Mouse (Mus musculus) small intestine, adult 2 months (tissue): Measurements from ENCODE around the gene Lsamp. TPM values are rescaled to one million over a fixed set of nuclear protein-coding genes. Genes with fewer than 3 reads are reported as not detected.

ENCODE experiments used
- H3K27ac ChIP-seq: fragments of 200-500 bp; 2 replicates; pipeline ENCODE4 v1.5.1; 2012; ENCODE audit warnings: low read depth, low read length, control low read depth, inconsistent platforms; ENCODE audit not compliant: insufficient read depth
- H3K27me3 ChIP-seq: fragments of 200-500 bp; 2 replicates; pipeline ENCODE4 v1.6.1; 2012; ENCODE audit warnings: mild to moderate bottlenecking, moderate library complexity, low read length, inconsistent platforms; ENCODE audit not compliant: control insufficient read depth, insufficient read depth
- H3K36me3 ChIP-seq: fragments of 200-500 bp; 2 replicates; pipeline ENCODE4 v1.6.1; 2012; ENCODE audit warnings: mild to moderate bottlenecking, low read length, control low read depth, inconsistent platforms; ENCODE audit not compliant: control insufficient read depth, insufficient read depth
- H3K4me1 ChIP-seq: fragments of 200-500 bp; 2 replicates; pipeline ENCODE4 v1.6.1; 2012; ENCODE audit warnings: low read length, inconsistent platforms, mixed read lengths; ENCODE audit not compliant: control insufficient read depth, insufficient read depth, insufficient read length
- H3K4me3 ChIP-seq: fragments of 200-500 bp; 2 replicates; pipeline ENCODE4 v1.5.1; 2012; ENCODE audit warnings: low read depth, mild to moderate bottlenecking, control low read depth, inconsistent platforms, low read length, moderate library complexity
- CTCF ChIP-seq: fragments of 200-500 bp; IDR thresholded peaks from 2 replicates; pipeline ENCODE4 v1.5.1; 2012; ENCODE audit warnings: low read depth, mild to moderate bottlenecking, control low read depth, inconsistent platforms, low read length, moderate library complexity, mixed read lengths; ENCODE audit not compliant: insufficient replicate concordance, insufficient read length; ENCODE audit errors: extremely low read depth
- POLR2A ChIP-seq: fragments of 200-500 bp; IDR thresholded peaks from 2 replicates; pipeline ENCODE4 v1.6.1; 2012; ENCODE audit warnings: low read depth, mild to moderate bottlenecking, control low read depth, inconsistent platforms, low read length, moderate library complexity
- WGBS: fragments of 180-500 bp; shearing (Covaris S2); methylation state at CpG from one replicate; pipeline ENCODE4 v1.1.7; 2018; 5-methylcytosine and 5-hydroxymethylcytosine counted together
- polyA plus RNA-seq: library from polyadenylated mRNA; depleted of rRNA; stranded (reverse); fragments of >200 nt; gene quantifications from 2 replicates; pipeline ENCODE4 v1.2.3, GENCODE M21; 2012

The Lsamp gene
- polyA plus RNA-seq, 1 experiment: 0.08 TPM

DNA sequence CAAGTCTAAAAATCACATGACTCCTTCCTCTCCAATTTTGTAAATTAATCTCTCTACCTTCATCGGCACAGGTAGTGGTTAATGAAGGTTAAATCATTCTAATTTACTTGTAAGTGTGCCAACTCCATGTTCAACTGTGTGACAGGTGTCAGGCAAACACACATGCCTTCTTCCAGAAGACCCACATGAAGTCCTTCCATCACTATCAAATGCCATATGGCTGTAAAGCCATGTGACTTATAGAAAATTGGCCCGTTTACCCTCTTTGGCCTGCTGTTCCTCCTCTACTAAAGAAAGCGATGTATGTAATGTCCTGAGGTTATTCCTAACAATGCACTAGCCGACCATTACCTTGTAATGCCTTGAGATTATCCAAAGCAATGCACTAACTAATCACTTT lies 565.5 kb downstream of the Lsamp start:
- 88% methylated on average over 4 of the region's 4 CpGs for WGBS
- Histone ChIP-seq H3K27me3 (no peaks in the 10 kb centered on the region), H3K36me3 (no peaks in the 10 kb centered on the region), H3K4me1 (no peaks in the 10 kb centered on the region), H3K4me3 (no peak overlapping the region), H3K27ac (no peak overlapping the region)
- TF ChIP-seq POLR2A (no peak), CTCF (no peak)

DNA sequence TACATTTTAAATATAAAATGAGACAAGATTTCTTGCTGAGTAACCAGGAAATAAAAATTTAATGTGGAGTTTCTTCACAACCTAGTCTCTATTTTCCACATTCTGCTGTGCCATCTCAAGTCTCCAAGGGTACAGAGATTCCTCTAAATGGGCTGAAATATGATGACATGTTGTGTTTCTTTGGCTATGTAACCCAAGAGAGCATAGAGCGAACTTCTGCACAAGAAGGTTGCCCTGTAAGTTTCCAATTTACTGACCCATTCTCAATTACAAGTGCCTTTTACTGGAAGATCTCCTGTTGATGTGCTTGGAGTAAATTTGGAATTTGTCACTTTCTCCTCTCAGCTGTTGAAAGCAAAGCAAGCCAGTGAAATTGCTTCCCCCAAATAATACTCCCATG lies 571.4 kb downstream of the Lsamp start:
- 78% methylated on average over 1 of the region's 1 CpGs for WGBS
- no peaks in the 10 kb centered on the region for H3K4me1 ChIP-seq
- H3K4me3 ChIP-seq: no peak overlapping the region
- TF ChIP-seq CTCF: no peak
- no peak for TF ChIP-seq POLR2A
- no peaks in the 10 kb centered on the region for H3K36me3 ChIP-seq
- no peak overlapping the region for H3K27ac ChIP-seq
- H3K27me3 ChIP-seq: no peaks in the 10 kb centered on the region

DNA sequence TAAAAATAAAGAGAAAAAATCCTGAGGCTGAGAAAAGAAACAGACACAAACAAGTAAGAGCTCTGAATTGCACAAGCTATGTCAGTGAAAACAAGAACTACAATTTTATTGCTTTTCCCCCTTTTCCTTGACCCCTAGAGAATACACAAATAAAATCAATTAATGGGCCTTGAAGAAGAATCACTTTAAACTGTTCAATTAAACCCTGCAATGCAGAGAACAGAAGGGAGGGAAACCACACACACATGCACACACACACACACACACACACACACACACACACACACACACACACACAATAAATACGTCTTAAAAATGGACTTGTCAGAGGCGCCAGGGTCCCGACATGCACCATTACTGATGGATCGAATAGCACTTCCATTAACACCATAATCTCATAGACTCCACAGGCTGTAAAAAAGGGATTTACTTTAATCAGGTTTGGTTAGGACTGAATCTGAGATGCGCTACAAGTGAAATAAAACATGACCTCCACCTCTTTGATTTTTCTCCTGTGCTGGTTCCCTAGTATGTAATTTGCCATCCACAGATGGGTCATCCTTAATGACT lies 573.6 kb downstream of the Lsamp start:
- H3K27ac ChIP-seq: no peak overlapping the region
- H3K27me3 ChIP-seq: no peaks in the 10 kb centered on the region
- 87% methylated on average over 5 of the region's 5 CpGs for WGBS
- no peak for TF ChIP-seq POLR2A
- no peak for TF ChIP-seq CTCF
- H3K36me3 ChIP-seq: no peaks in the 10 kb centered on the region
- H3K4me1 ChIP-seq: no peaks in the 10 kb centered on the region
- no peak overlapping the region for H3K4me3 ChIP-seq

DNA sequence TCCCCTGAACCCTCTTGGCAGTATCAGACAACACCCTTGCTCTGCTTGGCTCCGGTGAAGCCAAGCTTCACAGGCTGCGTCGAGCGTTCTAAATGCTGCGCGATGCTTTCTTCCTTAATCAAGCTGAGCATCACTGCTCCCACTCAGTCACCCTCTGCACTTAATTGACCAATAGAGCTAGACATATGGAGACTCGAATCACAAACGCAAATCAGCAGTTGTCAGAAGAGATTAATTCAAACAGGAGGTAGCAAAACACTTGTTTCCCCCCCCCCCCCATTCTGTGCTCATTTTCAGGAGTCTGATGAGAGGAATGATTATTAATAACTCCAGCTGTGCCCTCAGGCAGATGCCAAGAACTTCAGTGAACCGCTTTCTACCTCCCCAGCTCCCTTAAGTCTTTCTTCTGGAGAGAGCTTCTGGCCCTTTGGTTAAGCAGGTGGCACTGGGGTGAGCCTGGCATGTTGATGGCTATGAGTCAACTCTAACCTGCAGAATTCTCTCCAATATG lies 583.3 kb downstream of the Lsamp start:
- no peaks in the 10 kb centered on the region for H3K4me1 ChIP-seq
- no peaks in the 10 kb centered on the region for H3K27me3 ChIP-seq
- no peaks in the 10 kb centered on the region for H3K36me3 ChIP-seq
- TF ChIP-seq POLR2A (no peak), CTCF (no peak)
- 83% methylated on average over 9 of the region's 9 CpGs for WGBS
- H3K4me3 ChIP-seq: no peak overlapping the region
- no peak overlapping the region for H3K27ac ChIP-seq

DNA sequence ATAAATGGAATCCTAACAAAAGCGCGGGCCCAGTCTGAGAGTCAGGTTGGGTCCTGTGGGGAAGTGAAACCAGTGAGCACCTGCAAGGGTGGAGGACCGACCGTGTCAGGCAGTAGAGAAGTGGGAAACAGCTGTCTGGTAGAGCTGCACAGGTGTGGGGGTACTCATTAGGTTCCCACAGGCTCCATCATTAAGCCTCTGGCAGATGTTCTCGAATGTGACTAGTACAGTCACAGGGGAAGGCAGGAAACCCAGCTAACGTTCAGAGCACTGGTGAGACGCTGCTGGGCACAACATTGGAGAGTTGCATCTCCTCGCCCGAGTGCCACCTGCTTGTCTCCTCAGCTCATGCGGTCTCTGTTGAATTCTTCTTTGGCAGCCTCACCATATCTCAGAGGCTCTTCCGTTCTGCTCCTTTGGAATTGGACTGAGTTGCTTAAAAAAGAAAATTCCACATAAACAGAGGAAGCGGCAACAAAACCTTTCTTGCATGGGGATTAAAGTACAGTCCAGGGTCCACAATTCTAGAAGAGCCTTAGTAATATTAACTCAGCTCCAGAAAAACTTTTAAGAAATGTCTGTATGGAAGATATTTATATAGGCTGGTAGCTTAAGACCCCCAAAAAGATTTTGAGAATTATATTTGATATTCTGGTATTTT lies 588.1 kb downstream of the Lsamp start:
- Histone ChIP-seq H3K4me3 (no peak overlapping the region), H3K4me1 (no peaks in the 10 kb centered on the region), H3K36me3 (no peaks in the 10 kb centered on the region), H3K27ac (no peak overlapping the region), H3K27me3 (no peaks in the 10 kb centered on the region)
- 85% methylated on average over 12 of the region's 12 CpGs for WGBS
- TF ChIP-seq POLR2A: no peak
- TF ChIP-seq CTCF: no peak

DNA sequence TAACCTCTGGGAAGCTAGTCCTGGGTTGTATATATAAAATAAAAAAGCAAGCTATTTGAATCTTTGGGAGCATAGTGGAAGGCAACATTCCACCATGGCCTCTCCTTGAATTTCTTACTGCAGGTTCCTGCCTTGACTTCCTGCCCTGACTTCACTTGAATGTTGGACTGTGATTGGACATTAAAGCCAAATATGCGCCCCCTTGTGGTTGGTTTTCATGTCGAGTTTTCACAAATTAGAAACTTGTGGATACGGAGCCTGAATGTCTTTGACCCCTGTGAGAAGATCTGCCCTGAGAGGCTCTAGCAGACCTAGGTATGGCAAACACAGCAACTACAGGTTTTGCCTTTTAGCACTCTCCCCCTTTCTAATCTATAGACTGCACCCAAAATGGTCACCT lies 597.9 kb downstream of the Lsamp start:
- H3K27me3 ChIP-seq: no peaks in the 10 kb centered on the region
- H3K4me1 ChIP-seq: no peaks in the 10 kb centered on the region
- H3K27ac ChIP-seq: no peak overlapping the region
- TF ChIP-seq POLR2A: no peak
- no peak for TF ChIP-seq CTCF
- no peaks in the 10 kb centered on the region for H3K36me3 ChIP-seq
- H3K4me3 ChIP-seq: no peak overlapping the region
- 72% methylated on average over 3 of the region's 3 CpGs for WGBS

DNA sequence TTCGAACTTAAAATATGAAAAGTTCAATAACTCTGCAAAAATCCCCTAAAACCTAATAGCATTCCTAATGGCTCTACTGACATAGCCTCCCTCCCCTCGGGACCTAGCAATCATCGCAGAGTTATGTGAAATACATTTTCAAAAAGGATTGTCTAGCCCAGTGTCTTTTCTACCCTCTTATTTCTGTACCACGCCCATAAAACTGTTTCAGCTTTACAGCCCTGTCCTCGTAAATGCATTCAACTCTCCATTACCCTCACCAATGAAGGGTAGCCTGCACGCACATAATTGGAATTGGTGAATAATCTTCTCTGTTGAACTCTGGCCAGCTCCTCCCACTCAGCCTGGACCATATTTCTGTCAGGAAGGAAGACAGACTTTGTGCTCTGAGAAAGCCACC lies 609.0 kb downstream of the Lsamp start:
- WGBS: 64% methylated on average over 6 of the region's 6 CpGs
- no peaks in the 10 kb centered on the region for H3K27me3 ChIP-seq
- TF ChIP-seq CTCF (no peak), POLR2A (no peak)
- H3K36me3 ChIP-seq: no peaks in the 10 kb centered on the region
- no peaks in the 10 kb centered on the region for H3K4me1 ChIP-seq
- H3K4me3 ChIP-seq: no peak overlapping the region
- H3K27ac ChIP-seq: no peak overlapping the region
